Mouse (Mus musculus): ENCODE results near the gene Aifm2. TPM values are rescaled to one million over a fixed set of nuclear protein-coding genes. Genes with fewer than 3 reads are reported as not detected.

Aifm2 gene
- polyA plus RNA-seq, 1 experiment from 2014 or later, result 7.3 TPM

- peak within 1 kb of the TSS; percentile 59 for H3K4me2 ChIP-seq (replicated peaks)
- H3K27ac ChIP-seq (replicated peaks), result peak within 1 kb of the TSS; percentile 100
- H3K4me3 ChIP-seq, result peak within 1 kb of the TSS; percentile 84
- WGBS, result under 1% methylated on average over 50 of the region's 50 CpGs
- peak within 1 kb of the TSS; percentile 100 for H3K9ac ChIP-seq (replicated peaks)
- no peaks in the 10 kb centered on the region for H3K36me3 ChIP-seq
- no peaks in the 10 kb centered on the region for H3K9me3 ChIP-seq
- peaks cover 22% of the 10 kb centered on the region for H3K4me1 ChIP-seq
- peak; percentile 90 for ATAC-seq (ENCODE audit: low FRiP score, low read depth)
- no peaks in the 10 kb centered on the region for H3K27me3 ChIP-seq
These were observed 68.7 kb downstream of the Aifm2 start, which contains the start of gene H2afy2 for GRCm38 (mm10) chr10:61783621-61784251. Gene H2afy2 (minus strand): TSS chr10:61784147.

DNA sequence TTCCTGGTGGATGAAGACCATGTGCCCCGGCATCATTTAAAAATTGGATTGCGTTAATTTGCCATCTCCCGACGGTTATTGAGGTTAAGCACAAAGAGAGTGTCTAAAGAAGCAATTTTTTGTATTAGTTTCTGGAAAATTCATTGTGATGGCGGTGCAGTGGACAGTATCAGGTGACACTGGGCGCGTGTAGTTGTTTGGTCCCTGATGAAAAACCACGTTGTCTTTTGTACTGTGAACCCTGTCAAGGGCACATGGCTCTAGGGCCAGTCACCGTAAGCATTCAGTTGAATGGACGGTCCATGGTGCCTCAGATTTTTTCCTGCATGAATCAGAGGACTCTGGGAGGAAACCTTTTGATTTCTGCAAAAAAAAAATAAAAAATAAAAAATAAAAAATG is 69.4 kb downstream of the Aifm2 start:
- Histone ChIP-seq H3K9ac (replicated peaks) (peak overlapping the region; percentile 100), H3K4me2 (replicated peaks) (peak overlapping the region; percentile 59), H3K27ac (replicated peaks) (peak overlapping the region; percentile 100), H3K4me3 (peak overlapping the region; percentile 84), H3K4me1 (peaks cover 22% of the 10 kb centered on the region), H3K36me3 (no peaks in the 10 kb centered on the region), H3K9me3 (no peaks in the 10 kb centered on the region), H3K27me3 (no peaks in the 10 kb centered on the region)
- 14% methylated on average over 10 of the region's 10 CpGs for WGBS
- ATAC-seq (ENCODE audit: low FRiP score, low read depth), result no peak

- Histone ChIP-seq H3K9me3 (no peaks in the 10 kb centered on the region), H3K27me3 (no peaks in the 10 kb centered on the region), H3K4me1 (peaks cover 5% of the 10 kb centered on the region; the same call in 1 of the 2 replicates), H3K36me3 (no peaks in the 10 kb centered on the region), H3K4me3 (no peak overlapping the region), H3K9ac (replicated peaks) (no peak overlapping the region), H3K4me2 (replicated peaks) (no peak overlapping the region), H3K27ac (replicated peaks) (no peak overlapping the region)
- ATAC-seq (ENCODE audit: low FRiP score, low read depth), result no peak
- 85% methylated on average over 10 of the region's 10 CpGs for WGBS
These were observed 72.7 kb downstream of the Aifm2 start for GRCm38 (mm10) chr10:61787541-61788313.

DNA sequence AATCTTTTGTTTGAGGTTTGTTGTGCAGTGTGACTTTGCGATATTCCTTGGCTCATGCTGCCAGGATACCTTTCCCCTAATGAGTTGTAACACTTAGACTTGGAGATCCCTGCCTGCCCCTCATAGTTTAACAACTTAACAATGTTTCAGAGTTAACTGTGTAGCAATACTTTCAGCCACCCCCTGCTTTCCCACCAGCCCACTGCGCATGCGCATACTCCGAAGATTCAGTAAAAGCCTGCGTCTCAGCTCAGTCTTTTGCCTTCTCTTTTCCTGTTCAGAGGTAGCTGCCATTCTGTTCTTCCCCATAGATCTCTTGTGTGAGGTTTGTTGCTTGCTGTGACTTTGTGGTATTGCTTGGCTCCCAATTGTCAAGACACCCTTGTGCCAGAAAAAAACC is 73.4 kb downstream of the Aifm2 start:
- WGBS, result 93% methylated on average over 5 of the region's 5 CpGs
- H3K27ac ChIP-seq (replicated peaks), result no peak overlapping the region
- no peaks in the 10 kb centered on the region for H3K27me3 ChIP-seq
- H3K9me3 ChIP-seq, result no peaks in the 10 kb centered on the region
- ATAC-seq (ENCODE audit: low FRiP score, low read depth), result no peak
- peaks cover 5% of the 10 kb centered on the region; the same call in 1 of the 2 replicates for H3K4me1 ChIP-seq
- H3K36me3 ChIP-seq, result no peaks in the 10 kb centered on the region
- no peak overlapping the region for H3K4me2 ChIP-seq (replicated peaks)
- H3K9ac ChIP-seq (replicated peaks), result no peak overlapping the region
- H3K4me3 ChIP-seq, result no peak overlapping the region

Small RNA genes within 50 kb of the gene (microRNA-seq; reads per million reads assigned to microRNA genes)
- gene Mir5108, result not detected

Other genes with a start within 250 kb of the Aifm2 start
- 13.7 and 14.3 TPM in 2 replicates for gene Lrrc20, start 239.5 kb upstream of the Aifm2 start, polyA plus RNA-seq (2016; fragmentation: Nextera tagmentation; extraction: Ambion mirVana)
- 0.17 and 0.18 TPM in 2 replicates for gene Npffr1, start 119.8 kb upstream of the Aifm2 start, polyA plus RNA-seq (2016; fragmentation: Nextera tagmentation; extraction: Ambion mirVana)
- gene Ppa1, start 66.7 kb upstream of the Aifm2 start, polyA plus RNA-seq (2016; fragmentation: Nextera tagmentation; extraction: Ambion mirVana), result 236 and 247 TPM in 2 replicates
- gene Sar1a, start 35.0 kb upstream of the Aifm2 start, polyA plus RNA-seq (2016; fragmentation: Nextera tagmentation; extraction: Ambion mirVana), result 203 and 228 TPM in 2 replicates
- gene Tysnd1, start 19.7 kb upstream of the Aifm2 start, polyA plus RNA-seq (2016; fragmentation: Nextera tagmentation; extraction: Ambion mirVana), result 30.9 and 33.2 TPM in 2 replicates
- gene H2afy2, start 68.9 kb downstream of the Aifm2 start, polyA plus RNA-seq (2016; fragmentation: Nextera tagmentation; extraction: Ambion mirVana), result 359 and 366 TPM in 2 replicates